Mouse (Mus musculus): ENCODE data around the gene Ap5m1. TPM values are rescaled to one million over a fixed set of nuclear protein-coding genes. Genes with fewer than 3 reads are reported as not detected.

Ap5m1 gene
- total RNA-seq, 1 experiment: 11.2 TPM

- Histone ChIP-seq H3K4me3 (ENCODE audit: insufficient read depth in 1 of 2, low read depth in 1 of 2, low read length in 2 of 2, poor library complexity in 1 of 2, severe bottlenecking in 1 of 2) (no peak overlapping the region), H3K9ac (ENCODE audit: insufficient read depth, low read depth, low read length, poor library complexity, severe bottlenecking) (no peak overlapping the region), H3K27ac (ENCODE audit: insufficient read depth, low read depth, low read length, poor library complexity, severe bottlenecking) (no peak overlapping the region), H3K4me1 (ENCODE audit: control insufficient read depth in 2 of 2, insufficient read depth in 2 of 2, low read length in 2 of 2, poor library complexity in 1 of 2) (no peaks in the 10 kb centered on the region), H3K9me3 (ENCODE audit: control insufficient read depth, insufficient read depth, low read depth, low read length) (no peaks in the 10 kb centered on the region), H3K36me3 (ENCODE audit: control insufficient read depth, insufficient read depth, low read length, poor library complexity, severe bottlenecking) (no peaks in the 10 kb centered on the region)
- TF ChIP-seq MAFK (IDR thresholded peaks at IDR 0.05; ENCODE audit: insufficient read depth, low read depth, low read length) (peak; percentile 96), HCFC1 (IDR thresholded peaks at IDR 0.05; ENCODE audit: borderline replicate concordance, insufficient read depth, low read length) (no peak), ZNF384 (IDR thresholded peaks at IDR 0.05; ENCODE audit: low read depth, low read length) (no peak), CHD2 (IDR thresholded peaks at IDR 0.05; ENCODE audit: low read depth, low read length) (no peak), ZC3H11A (IDR thresholded peaks at IDR 0.05; ENCODE audit: borderline replicate concordance, low read depth, low read length) (no peak)
- DNase-seq (ENCODE audit: low read depth, low spot score): no peak
- in situ Hi-C loops (cut with MboI; ENCODE audit: low sequenced_read_pairs in 2 of 2, unreplicated experiment in 2 of 2): no loop called here
Measured at GRCm38 (mm10) chr14:49028991-49029390, 36.9 kb upstream of the Ap5m1 start.

DNA sequence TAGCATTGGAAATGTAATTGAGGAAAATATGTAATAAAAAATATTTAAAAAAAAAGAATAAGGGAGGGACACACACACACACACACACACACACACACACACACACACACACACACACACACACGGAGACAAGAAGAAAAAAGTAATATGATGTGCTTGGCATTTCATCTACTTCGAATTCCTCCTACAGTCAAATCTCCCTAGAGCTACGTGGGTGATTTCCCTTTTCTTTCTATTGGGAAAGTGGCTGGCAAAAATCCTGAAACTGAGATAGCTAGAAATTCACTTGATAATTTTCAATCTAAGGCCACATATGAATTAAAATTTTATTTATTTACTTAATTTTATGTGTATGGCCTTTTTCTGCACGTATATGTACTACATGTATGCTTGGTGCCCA lies 20.3 kb upstream of the Ap5m1 start:
- no peak for DNase-seq (ENCODE audit: low read depth, low spot score)
- in situ Hi-C loops (cut with MboI; ENCODE audit: low sequenced_read_pairs in 2 of 2, unreplicated experiment in 2 of 2): no loop called here
- no peaks in the 10 kb centered on the region for H3K4me1 ChIP-seq (ENCODE audit: control insufficient read depth in 2 of 2, insufficient read depth in 2 of 2, low read length in 2 of 2, poor library complexity in 1 of 2)
- H3K4me3 ChIP-seq (ENCODE audit: insufficient read depth in 1 of 2, low read depth in 1 of 2, low read length in 2 of 2, poor library complexity in 1 of 2, severe bottlenecking in 1 of 2): no peak overlapping the region
- no peak overlapping the region for H3K27ac ChIP-seq (ENCODE audit: insufficient read depth, low read depth, low read length, poor library complexity, severe bottlenecking)
- TF ChIP-seq MAFK (IDR thresholded peaks at IDR 0.05; ENCODE audit: insufficient read depth, low read depth, low read length) (no peak), ZC3H11A (IDR thresholded peaks at IDR 0.05; ENCODE audit: borderline replicate concordance, low read depth, low read length) (no peak), ZNF384 (IDR thresholded peaks at IDR 0.05; ENCODE audit: low read depth, low read length) (no peak), CHD2 (IDR thresholded peaks at IDR 0.05; ENCODE audit: low read depth, low read length) (no peak), HCFC1 (IDR thresholded peaks at IDR 0.05; ENCODE audit: borderline replicate concordance, insufficient read depth, low read length) (no peak)
- no peak overlapping the region for H3K9ac ChIP-seq (ENCODE audit: insufficient read depth, low read depth, low read length, poor library complexity, severe bottlenecking)
- no peaks in the 10 kb centered on the region for H3K36me3 ChIP-seq (ENCODE audit: control insufficient read depth, insufficient read depth, low read length, poor library complexity, severe bottlenecking)
- H3K9me3 ChIP-seq (ENCODE audit: control insufficient read depth, insufficient read depth, low read depth, low read length): no peaks in the 10 kb centered on the region

- Histone ChIP-seq H3K4me3 (ENCODE audit: insufficient read depth in 1 of 2, low read depth in 1 of 2, low read length in 2 of 2, poor library complexity in 1 of 2, severe bottlenecking in 1 of 2) (no peak overlapping the region), H3K36me3 (ENCODE audit: control insufficient read depth, insufficient read depth, low read length, poor library complexity, severe bottlenecking) (no peaks in the 10 kb centered on the region), H3K9ac (ENCODE audit: insufficient read depth, low read depth, low read length, poor library complexity, severe bottlenecking) (no peak overlapping the region), H3K27ac (ENCODE audit: insufficient read depth, low read depth, low read length, poor library complexity, severe bottlenecking) (no peak overlapping the region), H3K9me3 (ENCODE audit: control insufficient read depth, insufficient read depth, low read depth, low read length) (no peaks in the 10 kb centered on the region), H3K4me1 (ENCODE audit: control insufficient read depth in 2 of 2, insufficient read depth in 2 of 2, low read length in 2 of 2, poor library complexity in 1 of 2) (no peaks in the 10 kb centered on the region)
- no peak for TF ChIP-seq ZC3H11A (IDR thresholded peaks at IDR 0.05; ENCODE audit: borderline replicate concordance, low read depth, low read length)
- TF ChIP-seq HCFC1 (IDR thresholded peaks at IDR 0.05; ENCODE audit: borderline replicate concordance, insufficient read depth, low read length): no peak
- TF ChIP-seq ZNF384 (IDR thresholded peaks at IDR 0.05; ENCODE audit: low read depth, low read length): no peak
- no peak for TF ChIP-seq MAFK (IDR thresholded peaks at IDR 0.05; ENCODE audit: insufficient read depth, low read depth, low read length)
- no peak for TF ChIP-seq CHD2 (IDR thresholded peaks at IDR 0.05; ENCODE audit: low read depth, low read length)
- DNase-seq (ENCODE audit: low read depth, low spot score): no peak
- in situ Hi-C loops (cut with MboI; ENCODE audit: low sequenced_read_pairs in 2 of 2, unreplicated experiment in 2 of 2): no loop called here
Measured at GRCm38 (mm10) chr14:49049492-49049891, 16.4 kb upstream of the Ap5m1 start.

DNA sequence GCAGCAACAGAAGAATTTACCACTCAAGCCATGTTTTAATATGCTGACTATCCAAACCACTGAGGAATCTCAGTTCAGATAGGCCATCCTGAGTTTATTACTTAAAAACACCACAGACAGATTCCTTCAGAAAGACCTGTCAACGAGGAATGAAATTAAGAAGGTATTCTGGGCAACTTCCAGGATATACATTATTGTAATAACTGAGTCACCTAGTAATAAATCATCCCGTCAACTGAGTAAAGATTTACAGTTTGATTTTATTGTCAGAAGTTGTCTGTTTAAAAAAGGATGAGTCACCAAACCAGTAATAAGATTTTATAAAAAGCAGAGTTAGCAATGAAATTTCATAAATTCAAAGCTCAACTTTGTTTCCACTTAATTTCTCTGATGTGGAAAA lies 2.1 kb upstream of the Ap5m1 start:
- in situ Hi-C loops (cut with MboI; ENCODE audit: low sequenced_read_pairs in 2 of 2, unreplicated experiment in 2 of 2): no loop called here
- H3K9ac ChIP-seq (ENCODE audit: insufficient read depth, low read depth, low read length, poor library complexity, severe bottlenecking): no peak overlapping the region
- H3K4me3 ChIP-seq (ENCODE audit: insufficient read depth in 1 of 2, low read depth in 1 of 2, low read length in 2 of 2, poor library complexity in 1 of 2, severe bottlenecking in 1 of 2): no peak overlapping the region
- no peak overlapping the region for H3K27ac ChIP-seq (ENCODE audit: insufficient read depth, low read depth, low read length, poor library complexity, severe bottlenecking)
- H3K4me1 ChIP-seq (ENCODE audit: control insufficient read depth in 2 of 2, insufficient read depth in 2 of 2, low read length in 2 of 2, poor library complexity in 1 of 2): peaks cover 0 to 8% of the 10 kb centered on the region in 2 experiments; a peak in 2 of 4 replicates
- no peak for TF ChIP-seq MAFK (IDR thresholded peaks at IDR 0.05; ENCODE audit: insufficient read depth, low read depth, low read length)
- TF ChIP-seq ZC3H11A (IDR thresholded peaks at IDR 0.05; ENCODE audit: borderline replicate concordance, low read depth, low read length): no peak
- TF ChIP-seq CHD2 (IDR thresholded peaks at IDR 0.05; ENCODE audit: low read depth, low read length): no peak
- TF ChIP-seq ZNF384 (IDR thresholded peaks at IDR 0.05; ENCODE audit: low read depth, low read length): no peak
- TF ChIP-seq HCFC1 (IDR thresholded peaks at IDR 0.05; ENCODE audit: borderline replicate concordance, insufficient read depth, low read length): no peak
- no peaks in the 10 kb centered on the region for H3K9me3 ChIP-seq (ENCODE audit: control insufficient read depth, insufficient read depth, low read depth, low read length)
- no peaks in the 10 kb centered on the region for H3K36me3 ChIP-seq (ENCODE audit: control insufficient read depth, insufficient read depth, low read length, poor library complexity, severe bottlenecking)
- DNase-seq (ENCODE audit: low read depth, low spot score): no peak

Data from ES-E14 (cell line).